Mouse (Mus musculus): ENCODE measurements around the gene Ngdn.

- TF ChIP-seq CTCF (conservative IDR thresholded peaks at IDR 0.05 in 1 of 2, IDR thresholded peaks at IDR 0.05 in 1 of 2; ENCODE audit: low read depth in 2 of 2, low read length in 2 of 2) (no peak), ZC3H11A (IDR thresholded peaks at IDR 0.05; ENCODE audit: low read depth, low read length) (no peak), JUND (conservative IDR thresholded peaks at IDR 0.05; ENCODE audit: low read depth, low read length) (no peak), MAFK (IDR thresholded peaks at IDR 0.05; ENCODE audit: insufficient replicate concordance, low read length) (no peak), USF1 (IDR thresholded peaks at IDR 0.05; ENCODE audit: low read depth, low read length) (no peak), POLR2A (IDR thresholded peaks at IDR 0.05; ENCODE audit: low read depth, low read length) (no peak), CHD2 (IDR thresholded peaks at IDR 0.05; ENCODE audit: low read length) (no peak), SMC3 (IDR thresholded peaks at IDR 0.05; ENCODE audit: low read depth, low read length) (no peak), BHLHE40 (IDR thresholded peaks at IDR 0.05; ENCODE audit: low read depth, low read length) (no peak), MAZ (IDR thresholded peaks at IDR 0.05; ENCODE audit: low read depth, low read length) (no peak)
Measured at GRCm38 (mm10) chr14:54995457-54996138, 19.7 kb upstream of the Ngdn start.

Measured in CH12.LX (cell line).